Mouse (Mus musculus): ENCODE results near the gene Il4.

Il4 gene

GRCm38 (mm10) chr11:53618619-53619198, at the start of gene Il4:
Il4 (minus strand) TSS chr11:53618669.
- DNase-seq (ENCODE audit: low spot score), result no peak

- no peak for DNase-seq (ENCODE audit: low spot score)
Measured at GRCm38 (mm10) chr11:53664091-53664490, 45.6 kb upstream of the Il4 start.

- no peak for DNase-seq (ENCODE audit: low spot score)
Measured at GRCm38 (mm10) chr11:53662794-53663674, 44.6 kb upstream of the Il4 start.

- no peak for DNase-seq (ENCODE audit: low spot score)
Measured at GRCm38 (mm10) chr11:53657828-53658227, 39.4 kb upstream of the Il4 start.

- DNase-seq (ENCODE audit: low spot score), result no peak
Measured at GRCm38 (mm10) chr11:53657381-53657780, 38.9 kb upstream of the Il4 start.

- DNase-seq (ENCODE audit: low spot score), result no peak
Measured at GRCm38 (mm10) chr11:53656558-53657202, 38.2 kb upstream of the Il4 start.

GRCm38 (mm10) chr11:53655043-53655442, 36.6 kb upstream of the Il4 start:
- no peak for DNase-seq (ENCODE audit: low spot score)

GRCm38 (mm10) chr11:53652427-53652826, 34.0 kb upstream of the Il4 start:
- DNase-seq (ENCODE audit: low spot score), result no peak

GRCm38 (mm10) chr11:53651441-53651840, 33.0 kb upstream of the Il4 start:
- no peak for DNase-seq (ENCODE audit: low spot score)

- DNase-seq (ENCODE audit: low spot score), result no peak
Measured at GRCm38 (mm10) chr11:53644017-53644416, 25.5 kb upstream of the Il4 start.

GRCm38 (mm10) chr11:53642744-53643279, 24.3 kb upstream of the Il4 start:
- no peak for DNase-seq (ENCODE audit: low spot score)

GRCm38 (mm10) chr11:53637803-53638260, 19.4 kb upstream of the Il4 start:
- DNase-seq (ENCODE audit: low spot score), result no peak

GRCm38 (mm10) chr11:53637046-53637802, 18.8 kb upstream of the Il4 start:
- DNase-seq (ENCODE audit: low spot score), result no peak

GRCm38 (mm10) chr11:53636183-53636646, 17.7 kb upstream of the Il4 start:
- no peak for DNase-seq (ENCODE audit: low spot score)

- DNase-seq (ENCODE audit: low spot score), result no peak
Measured at GRCm38 (mm10) chr11:53635590-53636182, 17.2 kb upstream of the Il4 start.

GRCm38 (mm10) chr11:53634556-53634955, 16.1 kb upstream of the Il4 start, which contains the start of gene Il13:
Il13 (minus strand) TSS chr11:53634702.
- DNase-seq (ENCODE audit: low spot score), result no peak

- DNase-seq (ENCODE audit: low spot score), result no peak
Measured at GRCm38 (mm10) chr11:53633644-53634043, 15.2 kb upstream of the Il4 start.

GRCm38 (mm10) chr11:53632122-53632733, 13.8 kb upstream of the Il4 start:
- no peak for DNase-seq (ENCODE audit: low spot score)

- DNase-seq (ENCODE audit: low spot score), result peak; percentile 90
Measured at GRCm38 (mm10) chr11:53627859-53628258, 9.4 kb upstream of the Il4 start.

- no peak for DNase-seq (ENCODE audit: low spot score)
Measured at GRCm38 (mm10) chr11:53626802-53627373, 8.4 kb upstream of the Il4 start.
